Mouse (Mus musculus) kidney, adult 2 months (tissue): ENCODE data around the gene Itm2b.

ENCODE experiments used
- CTCF ChIP-seq: fragments of 200-500 bp; conservative IDR thresholded peaks from 2 replicates; pipeline ENCODE4 v1.5.1; 2011; ENCODE audit warnings: low read depth, mild to moderate bottlenecking, control low read depth, low read length, moderate library complexity, mixed read lengths; ENCODE audit not compliant: insufficient read depth, insufficient read length
- POLR2A ChIP-seq: fragments of 200-500 bp; IDR thresholded peaks from one replicate; pipeline ENCODE4 v1.6.1; 2011; ENCODE audit warnings: low read depth, low read length, control low read depth

DNA sequence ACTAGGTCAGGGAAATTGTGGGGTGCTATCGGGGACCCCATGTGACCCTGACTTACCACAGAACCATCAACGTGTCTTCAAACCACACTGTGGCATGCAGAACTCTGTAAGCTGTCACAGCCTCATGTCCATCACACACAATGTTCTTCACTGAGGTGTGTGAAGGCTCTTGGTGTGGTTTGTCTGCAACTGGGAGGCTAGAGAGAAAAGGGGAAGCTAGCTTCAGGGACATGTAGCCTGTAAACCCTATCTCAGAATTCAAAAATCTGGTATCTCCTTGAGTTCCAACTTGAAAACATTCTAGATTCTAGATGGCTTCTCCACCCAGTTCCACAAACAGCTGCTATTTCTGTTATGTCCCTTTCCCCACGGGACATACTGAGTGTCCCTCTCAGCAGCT, 45.5 kb downstream of the Itm2b start:
- TF ChIP-seq CTCF (no peak), POLR2A (no peak)
